Mouse (Mus musculus) cerebral cortex, adult 2 months (tissue): Measurements from ENCODE around the gene Itgb8.

Experiments
- WGBS: fragments of 180-500 bp; shearing (Covaris S2); methylation state at CpG from one replicate; pipeline ENCODE4 v1.1.7; 2018; 5-methylcytosine and 5-hydroxymethylcytosine counted together

Itgb8 gene

DNA sequence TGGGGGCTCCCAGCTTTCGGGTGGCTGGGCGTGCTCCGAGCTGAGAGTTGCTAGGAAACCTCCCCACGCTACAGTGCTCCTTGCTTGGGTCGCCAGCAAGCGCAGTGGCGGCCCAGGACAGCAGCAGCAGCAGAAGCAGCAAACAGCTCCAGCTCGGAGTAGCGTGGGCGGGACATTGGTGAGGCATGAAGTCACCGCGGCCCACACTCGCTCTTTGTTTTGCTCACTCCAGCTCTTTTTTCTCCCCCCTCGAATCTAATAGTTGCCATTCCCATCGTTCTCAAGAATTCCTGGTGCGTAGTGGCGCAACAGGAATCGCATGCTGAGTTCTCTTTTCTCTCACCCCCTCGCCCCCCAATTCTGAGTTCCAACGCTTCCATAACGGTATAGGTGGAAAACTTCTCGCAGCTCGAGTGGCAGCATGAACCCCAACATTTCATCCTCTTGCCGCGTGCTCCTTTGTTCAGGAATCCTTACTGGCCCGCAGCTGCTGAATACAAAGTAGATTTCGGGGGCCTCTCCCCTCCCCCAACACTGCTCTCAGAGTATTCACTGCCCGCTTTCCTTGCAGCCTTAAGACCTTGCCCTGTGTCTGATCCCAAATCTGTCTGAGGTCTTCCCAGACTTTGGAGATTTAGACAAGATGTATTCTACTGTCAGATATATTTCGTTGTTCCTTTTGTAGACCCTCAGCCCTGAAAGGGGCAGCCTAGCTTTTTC, at the start of gene Itgb8:
TSS of gene Itgb8 (minus strand) at position 107 of the 720 bp plus-strand sequence.
- WGBS, result 3% methylated on average over 29 of the region's 29 CpGs

DNA sequence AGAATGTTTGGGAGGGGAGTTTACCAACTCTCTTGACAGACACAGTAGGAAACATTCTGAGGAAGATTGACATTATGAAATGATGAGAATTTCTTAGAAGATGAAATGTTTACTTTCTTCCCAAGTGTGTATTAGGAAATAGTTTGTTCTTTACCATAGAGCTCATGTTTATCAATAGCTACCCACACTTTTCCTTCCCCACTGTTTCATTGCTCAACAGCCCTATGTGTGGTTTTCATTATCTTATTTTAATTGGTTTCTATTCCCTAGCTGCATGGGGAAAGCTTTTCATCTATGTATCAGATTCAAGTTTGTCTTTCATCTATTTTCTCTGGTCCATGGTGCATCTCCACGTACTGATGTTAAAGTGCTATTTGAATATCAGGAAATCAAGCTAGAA, 37.7 kb upstream of the Itgb8 start:
- WGBS, result 91% methylated on average over 1 of the region's 1 CpGs

DNA sequence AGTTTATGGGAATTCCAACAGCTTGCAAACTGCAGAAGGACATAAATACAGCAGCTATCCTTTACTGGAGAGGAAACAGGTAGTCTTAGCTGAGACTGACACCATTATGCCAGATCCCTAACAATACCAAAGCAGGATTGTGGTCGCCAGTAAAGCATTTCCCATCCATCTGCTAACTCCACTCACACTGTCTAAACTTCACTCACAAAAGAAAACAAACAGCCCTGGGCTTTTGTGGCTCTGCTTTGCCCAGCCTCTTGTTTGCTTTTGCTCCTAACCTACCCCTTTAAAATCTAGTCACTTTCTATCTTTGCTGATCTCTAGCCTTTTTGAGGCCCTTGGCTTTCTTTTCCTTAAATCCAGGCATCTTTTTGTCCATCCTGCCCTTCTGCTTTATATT, 35.0 kb upstream of the Itgb8 start:
- WGBS, result 59% methylated on average over 1 of the region's 1 CpGs

DNA sequence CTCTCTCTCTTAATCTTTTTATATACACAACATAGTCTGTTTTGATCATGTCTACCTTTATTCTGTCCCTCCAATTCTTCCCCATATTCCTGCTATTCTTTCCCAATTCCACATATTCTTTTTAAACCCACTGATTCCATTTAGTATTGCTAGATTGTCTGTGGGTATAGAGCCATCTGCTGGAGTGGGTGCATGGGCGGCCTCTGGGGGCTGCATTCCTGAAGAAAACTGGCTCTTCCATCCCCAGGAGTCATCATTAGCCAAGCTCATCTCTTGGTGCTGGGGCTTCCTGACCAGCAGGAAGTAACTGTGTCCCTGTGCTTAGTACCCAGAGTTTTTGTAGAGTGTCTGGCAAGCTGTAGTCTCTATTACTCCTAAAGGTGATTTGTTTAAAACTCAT, 33.4 kb upstream of the Itgb8 start:
- 79% methylated on average over 1 of the region's 1 CpGs for WGBS

DNA sequence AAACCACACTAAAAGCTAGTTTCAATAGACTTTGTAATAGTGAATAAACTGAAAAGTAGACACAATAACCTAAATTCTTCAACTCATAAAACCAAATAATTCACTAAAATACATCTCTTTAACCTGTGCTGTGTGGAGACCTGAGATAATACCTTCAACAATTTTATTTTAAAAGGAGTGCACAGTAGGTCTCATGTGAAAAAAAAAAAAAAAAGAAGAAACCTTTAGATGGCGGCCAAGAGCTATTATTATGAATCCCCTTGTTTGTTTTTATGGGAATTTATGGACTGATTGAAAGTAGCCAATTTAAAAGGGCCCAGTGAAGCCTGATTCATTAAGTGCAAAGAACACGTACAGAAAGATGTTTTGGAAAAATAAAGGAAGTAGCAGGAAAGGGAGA, 31.4 kb upstream of the Itgb8 start:
- WGBS, result 80% methylated on average over 2 of the region's 2 CpGs

DNA sequence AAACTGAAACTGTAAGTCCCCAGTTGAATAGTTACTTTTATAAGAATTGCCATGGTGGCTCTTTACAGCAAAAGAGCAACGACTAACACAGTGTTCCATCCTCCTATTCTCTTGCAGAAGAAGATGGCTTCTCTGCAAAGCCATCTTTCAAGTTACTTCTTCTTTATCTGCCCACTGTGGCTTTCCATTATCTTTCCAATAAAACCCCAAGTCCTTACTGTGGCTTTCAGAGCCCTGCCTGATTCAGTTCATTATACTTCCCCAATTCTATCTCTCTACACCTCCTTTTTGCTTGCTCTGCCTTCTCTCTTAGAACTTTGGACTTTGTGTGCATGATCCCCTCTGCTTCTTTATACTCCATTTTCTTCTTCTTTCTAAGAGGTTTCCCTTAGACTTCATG, 30.1 kb upstream of the Itgb8 start:
- 76% methylated on average over 1 of the region's 1 CpGs for WGBS

DNA sequence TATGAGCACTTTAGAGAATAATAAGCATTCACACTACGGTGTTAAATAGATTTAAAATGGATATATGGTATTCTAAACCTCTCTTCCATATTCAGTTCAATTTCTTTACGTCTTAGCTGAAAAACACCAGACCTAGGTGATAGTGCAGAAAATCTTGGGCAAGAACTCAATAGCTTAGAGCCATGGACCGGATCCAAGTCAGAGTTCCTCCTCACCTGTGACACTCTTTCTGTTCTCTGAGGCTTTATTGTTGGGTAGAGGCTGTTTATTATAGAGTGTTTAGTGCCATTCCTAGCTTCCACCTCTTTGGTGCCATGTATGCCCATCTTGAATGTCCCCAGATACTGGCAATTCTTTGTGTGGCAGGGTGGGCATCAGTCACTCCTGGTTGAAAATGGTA, 25.9 kb upstream of the Itgb8 start:
- 94% methylated on average over 3 of the region's 3 CpGs for WGBS

DNA sequence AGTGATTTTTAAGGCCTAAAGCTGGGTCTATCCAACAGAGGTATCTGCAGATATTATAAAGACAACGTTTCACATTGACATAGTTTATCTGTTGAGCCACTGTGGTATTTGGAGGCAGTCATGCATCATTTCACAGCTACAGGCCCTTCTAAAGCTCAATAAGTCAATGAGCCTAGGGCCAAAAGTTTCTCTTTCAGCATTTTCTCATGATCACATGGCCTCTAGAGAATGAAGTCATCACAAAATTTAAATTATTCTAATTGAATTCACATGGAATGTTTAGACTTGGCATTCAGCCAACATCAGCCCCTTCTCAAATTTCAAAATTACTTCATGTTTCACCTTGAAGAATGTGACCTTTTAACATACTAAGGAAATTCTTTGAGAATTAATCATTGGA, 10.0 kb upstream of the Itgb8 start:
- 33% methylated on average over 1 of the region's 1 CpGs for WGBS

DNA sequence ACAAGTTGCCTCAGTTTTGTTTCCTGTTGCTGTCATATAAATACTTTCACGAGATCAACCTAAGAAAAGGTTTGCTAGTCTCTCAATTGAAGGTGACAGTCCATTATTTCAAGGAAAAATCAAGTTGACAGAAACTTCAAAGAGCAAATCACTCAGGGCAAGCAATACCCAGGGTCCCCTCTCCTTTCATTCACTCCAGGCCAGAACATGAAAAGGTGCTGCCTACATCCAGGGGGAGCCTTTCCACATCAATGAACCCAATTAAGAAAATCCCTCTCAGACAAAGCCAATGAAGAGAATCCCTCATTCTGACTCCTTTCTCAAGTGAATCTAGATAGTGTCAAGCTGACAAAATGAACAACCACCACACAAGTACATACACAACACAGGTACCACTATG, 2.5 kb upstream of the Itgb8 start:
- WGBS, result 88% methylated on average over 1 of the region's 1 CpGs

DNA sequence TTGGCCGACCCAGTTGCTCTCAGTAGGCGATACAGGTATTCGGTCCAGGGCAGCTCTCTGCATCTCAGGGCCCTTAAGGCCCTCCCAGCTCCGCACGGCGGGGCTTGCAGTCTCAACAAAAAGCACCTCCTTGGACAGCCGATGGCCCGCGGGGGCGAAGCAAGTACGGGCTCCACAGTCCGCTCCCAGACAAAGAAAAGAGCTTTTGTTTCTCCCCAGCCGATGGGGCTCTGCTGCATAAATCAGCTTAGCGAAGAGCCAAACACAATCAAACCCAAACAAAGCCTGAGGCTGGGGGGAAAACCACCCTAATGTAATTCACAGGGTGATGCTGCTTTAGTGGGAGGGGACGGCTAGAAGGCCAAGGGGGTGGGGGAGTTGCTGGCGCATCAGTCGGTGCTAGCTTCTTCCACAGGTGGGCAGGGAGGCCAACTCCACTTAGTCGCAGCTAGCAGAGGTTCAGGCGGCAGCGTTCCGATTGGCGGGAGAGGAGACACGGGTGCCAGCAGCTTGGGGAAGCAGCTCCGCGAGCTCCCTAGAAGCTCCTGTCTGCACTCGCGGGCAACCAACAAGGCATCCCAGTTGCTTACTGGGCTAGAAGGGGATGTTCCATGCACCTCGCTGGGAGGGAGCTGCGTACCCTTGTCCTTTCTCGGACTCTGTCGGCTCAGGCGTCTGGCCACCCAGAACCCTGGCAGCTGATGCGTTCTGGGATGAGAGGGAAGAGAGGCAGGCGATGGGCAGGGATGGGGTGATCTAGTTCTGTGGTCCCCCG, 494 bp downstream of the Itgb8 start:
- WGBS, result 2% methylated on average over 35 of the region's 35 CpGs

DNA sequence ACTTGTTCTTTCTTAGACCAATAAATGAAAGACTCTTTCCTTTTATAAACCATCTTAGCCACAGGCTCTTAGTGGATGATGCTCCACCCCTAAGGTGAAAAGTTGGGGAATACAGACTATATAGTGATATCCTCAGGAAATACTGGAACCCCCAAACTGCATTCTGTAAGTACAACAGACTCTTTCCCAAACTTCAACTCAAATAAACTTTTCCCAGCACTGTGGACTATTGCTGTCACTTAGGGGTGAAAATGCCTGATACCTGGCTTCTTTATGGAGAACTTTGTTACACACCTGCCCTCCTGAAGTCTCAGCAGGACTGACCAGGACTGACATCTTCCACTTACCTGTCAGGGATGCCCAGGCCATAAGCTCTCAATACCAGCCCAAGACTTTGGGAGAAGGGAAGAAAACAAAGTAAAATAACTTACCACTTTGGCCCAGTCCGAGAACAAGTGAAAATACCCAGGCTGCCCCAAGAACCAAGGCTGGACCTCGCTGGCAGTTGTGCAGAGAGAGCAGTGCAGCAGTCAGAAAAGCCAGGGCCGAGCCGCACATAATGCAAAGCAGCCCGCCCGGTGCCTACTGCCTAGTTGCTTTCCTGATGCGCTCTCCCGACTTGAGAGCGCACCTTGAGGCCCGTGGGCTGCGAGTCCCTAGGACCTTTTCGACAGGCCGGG, 1.2 kb downstream of the Itgb8 start:
- 7% methylated on average over 13 of the region's 13 CpGs for WGBS

DNA sequence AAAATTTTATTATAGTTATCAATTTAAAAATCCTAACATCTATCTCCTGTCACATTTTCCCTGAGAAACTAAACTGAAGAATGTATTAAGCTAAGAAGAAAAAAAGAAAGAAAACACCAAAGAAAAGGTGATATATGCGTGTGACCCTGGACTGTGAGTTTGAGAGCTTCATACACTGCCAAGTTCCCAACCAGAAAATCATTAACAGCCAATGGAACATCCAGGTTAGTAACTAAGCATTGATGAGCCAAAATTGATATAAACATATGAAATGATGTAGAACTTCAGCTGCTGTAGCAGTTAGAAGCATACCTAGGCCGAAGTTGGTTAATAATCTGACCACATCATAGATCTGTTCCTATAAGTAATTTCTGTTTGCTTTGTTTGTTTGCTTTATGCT, 6.8 kb downstream of the Itgb8 start:
- WGBS, result 94% methylated on average over 2 of the region's 2 CpGs

DNA sequence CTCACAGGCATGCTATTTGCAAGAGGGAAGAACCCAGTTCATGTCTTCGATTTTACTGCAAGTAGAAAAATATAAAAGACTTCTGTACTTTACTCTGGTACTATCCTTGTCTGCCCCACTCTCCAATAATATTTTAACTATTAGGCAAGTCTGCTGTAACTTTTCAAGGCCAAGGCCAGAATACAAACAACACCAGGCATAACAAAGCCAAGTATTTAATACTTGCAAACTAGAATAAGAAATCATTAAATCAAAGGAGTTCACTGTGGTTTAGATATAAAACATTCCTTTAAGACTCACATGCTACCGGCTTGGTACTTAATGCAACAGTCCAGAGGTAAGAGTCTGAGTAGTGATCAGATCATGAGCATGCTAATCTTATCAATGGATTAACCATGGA, 9.0 kb downstream of the Itgb8 start:
- 83% methylated on average over 2 of the region's 2 CpGs for WGBS

DNA sequence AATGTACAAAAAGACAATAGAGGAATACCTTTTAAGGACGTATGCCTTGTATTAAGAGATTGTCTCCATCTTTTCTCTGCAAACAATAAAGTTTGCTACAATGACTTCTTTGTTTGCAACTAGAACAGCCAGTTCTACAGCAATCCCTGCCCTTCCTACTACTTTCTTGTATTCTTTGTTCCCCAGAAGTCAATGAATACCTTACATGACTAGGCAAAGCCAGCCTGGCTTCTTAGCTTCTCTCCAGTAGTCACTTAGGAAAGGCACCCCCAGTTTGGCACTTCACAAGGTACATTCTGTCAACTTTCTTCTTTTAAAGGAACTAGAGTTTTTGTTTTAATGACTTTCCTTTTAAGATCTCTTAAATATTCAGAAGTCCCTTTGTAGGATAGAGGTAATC, 10.7 kb downstream of the Itgb8 start:
- 68% methylated on average over 1 of the region's 1 CpGs for WGBS

DNA sequence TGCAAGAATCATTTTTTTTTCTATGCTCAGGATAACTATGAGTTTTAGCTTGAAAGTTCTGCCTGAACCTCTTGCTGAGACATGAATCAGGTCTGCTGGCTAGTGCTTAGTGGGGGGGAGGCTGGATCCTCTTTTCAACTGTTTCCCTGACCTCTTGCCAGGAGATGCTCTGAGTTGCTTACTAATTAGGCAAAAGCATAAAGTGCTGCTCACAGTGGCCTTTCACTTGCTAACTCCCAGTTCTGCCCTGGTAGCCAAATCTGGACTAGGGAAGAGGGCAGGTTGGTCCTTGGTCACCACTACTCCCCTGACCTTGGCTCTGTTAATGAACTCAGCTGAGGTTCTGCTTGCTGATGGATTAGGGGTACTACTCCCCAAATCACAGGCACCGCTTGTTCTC, 19.2 kb downstream of the Itgb8 start:
- WGBS, result 81% methylated on average over 1 of the region's 1 CpGs

DNA sequence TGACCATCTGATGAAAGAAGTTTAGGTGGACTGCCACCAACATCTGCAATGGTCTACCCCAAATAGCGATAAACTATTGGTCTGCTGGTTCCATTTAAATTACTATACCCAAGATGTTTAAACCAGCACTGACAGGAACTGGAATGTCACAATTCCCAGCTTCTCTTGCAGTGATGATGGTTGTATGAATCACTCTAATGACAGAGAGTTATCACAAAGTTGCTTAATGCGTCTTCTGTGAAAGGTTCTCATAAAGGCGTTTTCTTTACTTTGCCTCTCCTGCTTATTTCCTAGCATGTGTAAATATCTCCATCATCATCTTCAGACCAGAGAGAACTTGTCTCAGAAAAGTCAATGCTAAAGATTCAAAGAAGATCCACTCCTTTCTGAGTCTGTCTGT, 23.4 kb downstream of the Itgb8 start:
- WGBS, result 93% methylated on average over 3 of the region's 3 CpGs

DNA sequence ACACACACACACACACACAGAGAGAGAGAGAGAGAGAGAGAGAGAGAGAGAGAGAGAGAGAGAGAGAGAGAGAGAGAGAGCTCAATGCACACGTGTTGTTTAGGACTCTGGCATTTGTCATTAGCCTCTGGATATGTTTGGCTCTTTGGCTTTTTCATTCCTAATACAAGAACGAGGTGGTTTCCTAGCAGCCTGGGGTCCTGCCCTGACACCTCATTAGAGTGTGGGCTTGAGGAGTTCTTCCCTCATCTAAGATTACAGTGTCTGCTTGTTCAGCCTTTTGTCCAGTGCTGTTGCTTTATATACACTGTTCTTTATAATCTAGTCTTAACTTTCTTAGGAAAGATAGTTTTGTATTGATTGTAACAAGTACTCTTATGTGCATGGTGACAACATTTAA, 27.1 kb downstream of the Itgb8 start:
- WGBS, result 41% methylated on average over 2 of the region's 2 CpGs

DNA sequence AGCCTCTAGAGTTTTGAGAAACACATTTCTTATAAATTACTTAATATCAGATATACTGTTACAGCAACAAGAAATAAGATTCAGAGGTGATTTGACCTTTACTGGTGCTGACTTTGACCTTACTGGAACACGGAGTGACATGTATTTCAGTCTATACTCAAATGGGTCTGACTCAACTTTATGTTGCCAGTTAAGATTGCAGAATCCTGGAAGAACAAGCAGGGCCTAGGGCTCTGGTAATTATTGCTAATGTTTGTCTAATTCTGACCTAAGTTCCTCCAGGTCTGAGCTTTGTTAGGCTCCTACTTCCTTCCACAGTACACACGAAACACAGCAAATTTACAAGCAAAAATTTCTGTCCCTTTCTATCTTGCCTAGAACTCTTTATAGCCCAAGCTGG, 28.0 kb downstream of the Itgb8 start:
- 76% methylated on average over 2 of the region's 2 CpGs for WGBS

DNA sequence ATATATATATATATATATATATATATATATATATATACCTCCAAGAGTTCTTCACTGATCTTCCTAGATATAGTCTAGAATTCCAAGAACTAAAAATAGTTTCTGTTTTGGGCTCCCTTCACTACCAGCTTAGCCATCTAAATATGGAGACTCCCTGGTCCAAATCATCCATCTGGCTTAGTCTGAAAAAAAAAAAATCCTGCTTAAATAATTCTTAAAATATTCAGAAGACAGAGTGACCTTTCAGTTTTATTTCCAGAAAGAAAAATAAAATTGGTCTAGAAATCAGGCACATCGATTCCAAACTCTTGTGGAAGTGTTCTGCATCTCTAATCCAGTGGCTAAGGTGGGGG, 28.6 kb downstream of the Itgb8 start:
- 51% methylated on average over 1 of the region's 1 CpGs for WGBS

DNA sequence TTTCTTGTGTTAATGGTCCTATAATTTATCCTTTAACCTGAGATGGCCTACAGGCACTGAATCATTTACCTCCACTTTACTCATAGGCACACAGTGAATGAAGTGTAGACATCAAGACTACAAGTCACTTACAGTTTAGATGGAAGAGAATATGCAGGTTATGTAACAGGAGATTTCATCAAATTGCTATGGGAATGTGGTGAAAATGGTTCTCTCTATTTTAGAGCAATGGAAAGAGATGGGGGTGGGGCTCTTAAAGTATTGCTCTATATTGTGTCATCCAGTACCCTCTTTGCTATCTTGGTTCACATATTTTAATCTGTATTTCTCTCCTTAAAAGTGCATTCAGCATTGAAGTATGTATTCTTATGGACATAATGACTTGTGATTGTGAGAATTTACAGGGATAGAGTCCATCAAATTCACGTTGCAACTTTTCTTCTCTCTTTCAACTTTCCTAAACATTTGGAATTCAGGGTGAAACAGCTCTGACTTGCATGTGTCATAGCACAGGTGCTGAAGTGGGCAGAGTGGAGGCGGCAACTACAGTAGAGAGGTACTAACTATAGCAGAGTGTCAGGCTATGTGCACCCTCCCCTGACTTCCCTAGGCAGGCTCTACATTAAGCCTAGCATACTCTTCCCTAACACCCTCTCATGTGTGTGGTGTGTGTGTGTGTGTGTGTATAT, 29.1 kb downstream of the Itgb8 start:
- WGBS, result 44% methylated on average over 2 of the region's 2 CpGs

DNA sequence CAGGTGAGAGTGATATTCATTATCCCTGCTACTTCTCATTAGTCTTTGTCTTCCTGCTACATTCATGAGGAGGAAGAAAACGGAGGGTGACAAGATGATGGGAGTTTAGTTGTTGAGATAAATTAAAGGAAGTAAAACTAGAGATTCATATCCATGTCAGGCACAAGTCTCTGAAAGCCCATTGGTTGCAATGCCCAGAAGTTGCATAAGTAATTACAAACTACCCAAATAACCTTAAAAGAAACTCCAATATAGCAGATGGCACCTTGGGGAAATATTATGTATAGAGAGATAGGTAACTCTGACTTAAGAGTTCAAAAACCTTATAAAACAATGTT, 31.2 kb downstream of the Itgb8 start:
- 58% methylated on average over 1 of the region's 1 CpGs for WGBS

DNA sequence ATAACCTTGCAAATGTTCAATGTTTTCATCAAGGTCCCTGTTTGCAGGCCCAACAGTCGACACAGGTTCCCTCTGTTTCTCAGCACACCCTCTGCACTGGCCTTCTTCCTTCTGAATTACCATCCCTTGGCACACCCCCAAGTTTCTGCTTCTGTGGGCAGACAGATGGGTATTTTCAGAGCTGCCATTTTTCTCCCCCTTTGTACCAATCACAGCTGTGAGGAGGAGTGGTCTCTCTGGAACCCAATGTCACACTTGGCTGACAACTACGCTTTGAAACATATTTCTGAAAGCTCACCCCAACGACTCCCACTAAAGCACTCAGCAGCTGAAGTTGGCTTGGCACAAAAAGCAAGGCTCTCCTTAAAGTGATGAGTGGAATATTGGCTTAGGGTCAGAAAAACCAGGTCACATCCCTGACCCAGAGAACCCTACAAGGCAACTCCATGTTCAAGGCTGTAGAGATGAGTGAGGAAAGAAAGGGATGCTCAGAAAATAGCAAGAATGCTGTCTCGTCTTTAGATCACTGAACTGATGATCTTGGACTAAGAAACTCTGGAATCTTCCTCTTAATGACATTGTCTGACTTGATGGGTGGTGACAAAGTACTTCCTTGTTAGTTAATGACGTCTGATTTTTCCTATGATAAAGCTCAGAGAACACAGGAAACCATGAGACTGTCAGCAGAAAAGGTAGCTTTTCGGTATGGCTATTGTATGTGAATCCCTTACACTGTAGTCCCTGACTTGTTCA, 31.7 kb downstream of the Itgb8 start:
- 45% methylated on average over 6 of the region's 6 CpGs for WGBS
